Mouse (Mus musculus) limb, embryonic 15.5 days (tissue): Measurements from ENCODE around the gene Tbxa2r. TPM values are rescaled to one million over a fixed set of nuclear protein-coding genes. Genes with fewer than 3 reads are reported as not detected.

ENCODE experiments used
- ATAC-seq: fragments of 200-750 bp; cut with Nextera tagmentation; 2 replicates; pipeline ENCODE4 v1.8.0; 2017; ENCODE audit warnings: low read depth, moderate TSS enrichment; ENCODE audit not compliant: insufficient number of reproducible peaks, low FRiP score, low TSS enrichment
- H3K27ac ChIP-seq: fragments of 300-500 bp; sonication (generic); 2 replicates; pipeline ENCODE4 v1.5.1; 2015; ENCODE audit warnings: moderate library complexity, mild to moderate bottlenecking, inconsistent platforms
- H3K27me3 ChIP-seq: fragments of 300-500 bp; sonication (generic); 2 replicates; pipeline ENCODE4 v1.6.1; 2015; ENCODE audit warnings: inconsistent platforms
- H3K36me3 ChIP-seq: fragments of 300-500 bp; sonication (generic); 2 replicates; pipeline ENCODE4 v1.6.1; 2015; ENCODE audit warnings: inconsistent platforms
- H3K4me1 ChIP-seq: fragments of 300-500 bp; sonication (generic); 2 replicates; pipeline ENCODE4 v1.6.1; 2015; ENCODE audit warnings: inconsistent platforms
- H3K4me2 ChIP-seq: fragments of 300-500 bp; sonication (generic); 2 replicates; pipeline ENCODE4 v1.6.1; 2015; ENCODE audit warnings: mild to moderate bottlenecking, inconsistent platforms
- H3K4me3 ChIP-seq: fragments of 300-500 bp; sonication (generic); 2 replicates; pipeline ENCODE4 v1.5.1; 2015; ENCODE audit warnings: mild to moderate bottlenecking, inconsistent platforms
- H3K9ac ChIP-seq: fragments of 300-500 bp; sonication (generic); 2 replicates; pipeline ENCODE4 v1.6.1; 2015; ENCODE audit warnings: inconsistent platforms
- H3K9me3 ChIP-seq: fragments of 300-500 bp; sonication (generic); 2 replicates; pipeline ENCODE4 v1.6.1; 2016; ENCODE audit warnings: inconsistent platforms
- WGBS: fragments of 180-500 bp; shearing (Covaris S2); methylation state at CpG from one replicate; pipeline ENCODE4 v1.1.7; 2015; 5-methylcytosine and 5-hydroxymethylcytosine counted together
- polyA plus RNA-seq: library from polyadenylated mRNA; unstranded; fragments of >200 nt; fragmentation: Nextera tagmentation; extraction: Ambion mirVana; gene quantifications from 2 replicates; pipeline ENCODE4 v1.2.1, GENCODE M21; 2015

The Tbxa2r gene
- polyA plus RNA-seq, 1 experiment from 2014 or later: 11.9 TPM

DNA sequence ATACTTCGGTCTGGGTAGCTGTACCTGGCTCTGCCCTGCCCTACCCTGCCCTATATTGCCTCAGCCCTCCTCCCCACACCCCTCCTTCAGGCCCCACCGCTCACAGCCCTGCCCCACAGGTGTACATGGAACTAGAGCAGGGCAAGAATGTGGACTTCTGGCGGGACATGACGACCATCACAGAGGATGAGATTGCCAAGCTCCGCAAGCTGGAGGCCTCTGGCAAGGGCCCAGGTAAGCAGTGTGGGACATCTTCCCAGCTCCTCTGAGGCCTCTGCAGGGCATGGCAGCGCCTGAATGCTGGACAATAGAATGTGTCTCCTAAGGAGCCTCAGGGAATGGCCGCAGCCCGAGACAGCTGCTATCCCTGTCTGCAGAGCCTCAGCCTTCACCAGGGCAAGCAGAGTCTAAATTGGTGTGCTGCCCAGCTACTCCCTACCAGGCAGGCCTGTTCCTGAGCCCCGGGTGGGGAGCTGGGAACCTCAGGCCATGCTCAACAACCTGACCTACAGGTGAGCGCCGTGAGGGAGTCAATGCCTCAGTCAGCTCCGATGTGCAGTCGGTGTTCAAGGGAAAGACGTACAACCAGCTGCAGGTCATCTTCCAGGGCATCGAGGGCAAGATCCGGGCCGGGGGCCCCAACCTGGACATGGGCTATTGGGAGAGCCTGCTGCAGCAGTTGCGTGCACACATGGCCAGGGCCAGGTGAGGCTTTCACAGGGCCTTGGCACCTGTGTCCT is 4.6 kb upstream of the Tbxa2r start:
- Histone ChIP-seq H3K4me2 (no peak overlapping the region), H3K4me3 (no peak overlapping the region), H3K36me3 (peaks cover 60% of the 10 kb centered on the region), H3K27me3 (no peaks in the 10 kb centered on the region), H3K9ac (no peak overlapping the region), H3K27ac (no peak overlapping the region), H3K4me1 (peaks cover 39% of the 10 kb centered on the region), H3K9me3 (no peaks in the 10 kb centered on the region)
- no peak for ATAC-seq
- WGBS: 93% methylated on average over 18 of the region's 18 CpGs

DNA sequence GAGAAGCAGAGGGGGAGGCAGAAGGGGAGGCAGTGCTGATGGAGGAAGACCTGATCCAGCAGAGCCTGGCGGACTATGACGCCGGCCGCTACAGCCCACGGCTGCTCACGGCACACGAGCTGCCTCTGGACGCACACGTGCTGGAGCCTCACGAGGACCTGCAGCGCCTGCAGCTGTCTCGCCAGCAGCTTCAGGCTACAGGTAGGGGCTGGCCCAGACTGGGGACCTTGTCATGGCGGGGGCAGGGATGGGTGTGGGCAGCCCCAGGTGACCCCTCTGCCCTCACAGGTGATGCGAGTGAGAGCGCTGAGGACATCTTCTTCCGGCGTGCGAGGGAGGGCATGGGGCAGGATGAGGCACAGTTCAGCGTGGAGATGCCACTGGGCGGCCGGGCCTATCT is 3.4 kb upstream of the Tbxa2r start:
- Histone ChIP-seq H3K36me3 (peaks cover 60% of the 10 kb centered on the region), H3K27me3 (no peaks in the 10 kb centered on the region), H3K4me1 (peaks cover 40% of the 10 kb centered on the region), H3K9me3 (no peaks in the 10 kb centered on the region), H3K9ac (no peak overlapping the region), H3K27ac (no peak overlapping the region), H3K4me3 (no peak overlapping the region), H3K4me2 (no peak overlapping the region)
- 94% methylated on average over 21 of the region's 21 CpGs for WGBS
- ATAC-seq: no peak

DNA sequence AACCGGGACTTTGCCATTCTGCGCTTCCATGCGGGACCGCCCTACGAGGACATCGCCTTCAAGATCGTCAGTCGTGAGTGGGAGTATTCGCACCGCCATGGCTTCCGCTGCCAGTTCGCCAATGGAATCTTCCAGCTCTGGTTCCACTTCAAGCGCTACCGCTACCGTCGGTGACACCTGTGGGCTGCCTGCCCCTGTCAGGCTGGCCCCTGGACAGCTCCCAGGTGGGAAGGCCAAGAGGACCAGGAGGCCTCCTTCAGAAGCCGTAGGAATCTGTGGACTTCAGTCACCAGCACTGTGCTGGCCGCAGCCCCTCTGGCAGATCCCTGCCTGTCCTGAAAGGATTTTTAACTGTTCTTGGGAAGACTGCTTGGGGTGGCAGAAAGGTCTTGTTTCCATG is 2.8 kb upstream of the Tbxa2r start:
- no peak overlapping the region for H3K4me2 ChIP-seq
- H3K27ac ChIP-seq: no peak overlapping the region
- H3K9ac ChIP-seq: no peak overlapping the region
- WGBS: 93% methylated on average over 18 of the region's 18 CpGs
- no peaks in the 10 kb centered on the region for H3K9me3 ChIP-seq
- no peak overlapping the region for H3K4me3 ChIP-seq
- peaks cover 60% of the 10 kb centered on the region for H3K36me3 ChIP-seq
- ATAC-seq: no peak
- peaks cover 46% of the 10 kb centered on the region for H3K4me1 ChIP-seq
- no peaks in the 10 kb centered on the region for H3K27me3 ChIP-seq

DNA sequence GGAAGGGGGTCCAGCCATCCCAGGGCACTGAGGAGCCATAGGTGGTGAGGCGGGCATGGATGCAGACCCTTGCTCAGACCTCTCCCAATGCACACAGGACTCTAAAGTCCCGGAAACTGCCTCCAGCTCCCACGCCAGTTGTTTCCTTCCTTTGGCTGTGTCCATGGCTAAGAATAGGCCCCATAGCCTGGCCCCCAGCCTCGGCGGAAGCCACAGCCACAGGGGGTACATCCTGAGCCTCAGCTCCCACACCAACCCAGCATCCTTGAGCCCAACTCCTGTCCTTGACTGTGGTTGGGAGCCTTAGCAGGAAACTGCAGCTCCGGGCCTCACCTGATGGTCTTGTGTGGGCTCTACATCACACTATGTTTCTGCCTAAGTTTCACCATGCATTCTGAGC is 1.7 kb upstream of the Tbxa2r start:
- Histone ChIP-seq H3K27me3 (no peaks in the 10 kb centered on the region), H3K27ac (no peak overlapping the region), H3K4me1 (peaks cover 48% of the 10 kb centered on the region), H3K36me3 (peaks cover 60% of the 10 kb centered on the region), H3K9ac (no peak overlapping the region), H3K4me3 (no peak overlapping the region), H3K4me2 (no peak overlapping the region), H3K9me3 (no peaks in the 10 kb centered on the region)
- ATAC-seq: no peak
- 71% methylated on average over 6 of the region's 6 CpGs for WGBS

DNA sequence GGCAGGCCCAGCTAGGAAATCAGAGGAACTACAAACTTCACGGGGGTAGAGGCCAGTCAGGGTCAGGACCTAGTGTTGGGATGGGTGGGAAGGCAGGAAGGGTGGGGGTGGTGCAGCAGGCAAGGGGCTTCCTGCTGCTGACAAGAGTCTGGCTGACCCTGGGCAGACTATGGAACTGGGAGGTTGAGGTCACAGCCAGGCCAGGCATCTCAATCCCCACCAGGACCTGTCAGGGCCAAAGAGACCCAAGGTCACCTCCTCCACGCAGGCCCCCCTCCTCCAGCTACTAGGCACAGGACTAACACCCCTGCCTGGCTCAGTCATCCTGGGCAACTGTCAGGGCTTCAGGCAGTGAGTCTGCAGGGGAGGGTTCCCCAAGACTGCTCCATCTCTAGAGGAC is 572 bp upstream of the Tbxa2r start:
- peaks cover 9% of the 10 kb centered on the region for H3K27me3 ChIP-seq
- peaks cover 51% of the 10 kb centered on the region for H3K36me3 ChIP-seq
- no peak overlapping the region for H3K9ac ChIP-seq
- H3K4me1 ChIP-seq: peaks cover 46% of the 10 kb centered on the region
- 27% methylated on average over 2 of the region's 2 CpGs for WGBS
- H3K4me3 ChIP-seq: no peak overlapping the region
- no peak overlapping the region for H3K4me2 ChIP-seq
- no peak for ATAC-seq
- no peaks in the 10 kb centered on the region for H3K9me3 ChIP-seq
- peak overlapping the region; percentile 91 for H3K27ac ChIP-seq

DNA sequence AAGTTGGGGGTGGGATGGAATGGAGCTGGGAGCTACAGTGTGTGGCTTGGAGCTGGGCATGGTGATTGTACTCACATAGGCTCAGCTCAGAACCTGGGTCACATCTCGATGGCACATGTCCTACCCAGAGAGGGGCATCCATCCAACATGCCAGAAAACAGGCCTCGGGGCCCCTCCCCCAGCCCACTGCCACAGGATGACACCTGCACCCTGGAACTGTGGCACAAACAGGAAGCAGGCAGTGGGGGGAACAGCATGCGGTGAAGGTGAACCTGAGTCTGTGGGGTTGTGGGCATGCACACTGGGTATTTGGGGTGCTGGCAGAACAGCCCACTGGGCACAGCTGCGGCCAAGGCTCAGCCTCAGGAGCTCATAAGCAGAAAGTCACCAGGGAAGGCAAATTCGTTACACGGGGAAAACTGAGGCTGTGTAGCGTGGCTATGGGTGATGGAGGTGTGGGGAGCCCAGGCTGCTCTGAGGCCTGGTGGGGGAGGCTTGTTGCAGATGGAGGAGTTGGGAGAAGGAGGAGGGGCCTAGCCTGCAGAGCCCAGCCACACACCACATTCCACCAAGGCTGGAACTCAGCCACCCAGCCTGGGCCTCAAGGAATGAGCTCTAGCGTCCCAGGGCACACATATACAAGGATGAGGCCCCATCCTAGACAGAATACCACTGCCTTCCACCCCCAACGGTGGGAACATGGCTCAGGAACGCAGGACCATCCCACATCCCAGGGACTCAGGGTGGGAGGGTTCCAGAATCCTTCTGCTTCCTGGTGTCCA is 854 bp downstream of the Tbxa2r start:
- Histone ChIP-seq H3K9ac (0 out of 2 replicates have a peak overlapping the region, but pooled peaks have one; percentile 7), H3K4me3 (peak overlapping the region; percentile 5; the same call in 1 of the 2 replicates), H3K36me3 (peaks cover 36% of the 10 kb centered on the region), H3K27ac (peak overlapping the region; percentile 91), H3K27me3 (peaks cover 14% of the 10 kb centered on the region), H3K9me3 (no peaks in the 10 kb centered on the region), H3K4me2 (peak overlapping the region; percentile 29), H3K4me1 (peaks cover 48% of the 10 kb centered on the region)
- ATAC-seq: peak; percentile 63
- 45% methylated on average over 10 of the region's 10 CpGs for WGBS

DNA sequence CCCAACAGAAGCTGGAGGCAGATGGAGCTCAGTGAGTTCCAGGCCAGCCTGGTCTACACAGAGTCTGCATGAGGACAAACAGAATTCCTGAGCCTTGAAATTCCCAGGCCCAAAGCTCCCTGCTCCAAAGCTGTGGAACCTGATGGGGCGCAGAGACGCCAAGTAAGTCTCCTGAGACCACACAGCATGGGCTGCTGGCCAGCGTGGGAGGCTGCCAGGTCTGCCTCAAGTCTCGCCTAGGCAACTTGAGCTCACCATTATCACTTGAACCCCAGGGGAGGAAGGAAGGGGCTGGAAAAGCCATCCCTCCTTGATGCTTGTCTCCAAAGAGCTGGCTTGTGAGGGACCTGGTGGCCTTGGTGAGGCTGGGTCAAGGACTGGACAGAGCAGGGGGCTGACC is 1.5 kb downstream of the Tbxa2r start:
- 43% methylated on average over 4 of the region's 4 CpGs for WGBS
- peak overlapping the region; percentile 5; the same call in 1 of the 2 replicates for H3K4me3 ChIP-seq
- no peaks in the 10 kb centered on the region for H3K9me3 ChIP-seq
- H3K4me1 ChIP-seq: peaks cover 54% of the 10 kb centered on the region
- ATAC-seq: no peak
- peaks cover 30% of the 10 kb centered on the region for H3K36me3 ChIP-seq
- peak overlapping the region; percentile 91 for H3K27ac ChIP-seq
- peaks cover 20% of the 10 kb centered on the region for H3K27me3 ChIP-seq
- 0 out of 2 replicates have a peak overlapping the region, but pooled peaks have one; percentile 7 for H3K9ac ChIP-seq
- peak overlapping the region; percentile 27 for H3K4me2 ChIP-seq

DNA sequence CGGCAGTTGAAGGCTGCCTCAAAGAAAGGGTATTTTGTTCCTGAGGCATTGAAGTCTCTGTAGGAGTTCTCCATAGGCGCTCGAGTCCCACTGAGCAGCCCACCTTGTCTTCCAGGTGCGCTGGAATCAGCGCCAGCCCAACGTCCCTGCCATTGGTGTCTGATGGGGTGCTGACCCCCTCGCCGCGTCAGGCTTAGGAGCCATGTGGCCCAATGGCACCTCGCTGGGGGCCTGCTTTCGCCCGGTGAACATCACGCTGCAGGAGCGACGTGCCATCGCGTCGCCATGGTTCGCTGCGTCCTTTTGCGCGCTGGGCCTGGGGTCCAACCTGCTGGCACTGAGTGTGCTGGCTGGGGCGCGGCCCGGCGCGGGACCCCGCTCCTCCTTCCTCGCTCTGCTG is 3.7 kb downstream of the Tbxa2r start:
- WGBS: 22% methylated on average over 29 of the region's 29 CpGs
- Histone ChIP-seq H3K4me1 (peaks cover 69% of the 10 kb centered on the region), H3K9ac (no peak overlapping the region), H3K27ac (no peak overlapping the region), H3K4me2 (no peak overlapping the region), H3K4me3 (no peak overlapping the region), H3K9me3 (no peaks in the 10 kb centered on the region), H3K36me3 (peaks cover 7% of the 10 kb centered on the region; the same call in 1 of the 2 replicates), H3K27me3 (peaks cover 21% of the 10 kb centered on the region)
- ATAC-seq: no peak

DNA sequence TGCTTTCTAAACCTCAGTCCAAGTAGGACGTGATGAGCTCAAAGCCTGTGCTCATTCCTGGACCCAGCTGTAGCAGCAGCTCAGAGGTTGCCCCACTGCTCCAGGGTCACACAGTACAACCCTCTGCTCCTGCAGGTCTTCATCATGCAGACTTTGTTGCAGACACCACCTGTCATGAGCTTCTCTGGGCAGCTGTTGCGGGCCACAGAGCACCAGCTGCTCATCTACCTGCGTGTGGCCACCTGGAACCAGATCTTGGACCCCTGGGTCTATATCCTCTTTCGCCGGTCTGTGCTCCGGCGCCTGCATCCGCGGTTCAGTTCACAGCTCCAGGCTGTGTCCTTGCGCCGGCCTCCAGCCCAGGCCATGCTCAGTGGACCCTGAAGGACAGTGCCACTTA is 5.8 kb downstream of the Tbxa2r start:
- Histone ChIP-seq H3K9ac (no peak overlapping the region), H3K4me3 (no peak overlapping the region), H3K36me3 (no peaks in the 10 kb centered on the region), H3K9me3 (no peaks in the 10 kb centered on the region), H3K27ac (peak overlapping the region; percentile 92; the same call in 1 of the 2 replicates), H3K4me1 (peaks cover 54% of the 10 kb centered on the region), H3K27me3 (peaks cover 31% of the 10 kb centered on the region), H3K4me2 (no peak overlapping the region)
- ATAC-seq: no peak
- 76% methylated on average over 11 of the region's 11 CpGs for WGBS

DNA sequence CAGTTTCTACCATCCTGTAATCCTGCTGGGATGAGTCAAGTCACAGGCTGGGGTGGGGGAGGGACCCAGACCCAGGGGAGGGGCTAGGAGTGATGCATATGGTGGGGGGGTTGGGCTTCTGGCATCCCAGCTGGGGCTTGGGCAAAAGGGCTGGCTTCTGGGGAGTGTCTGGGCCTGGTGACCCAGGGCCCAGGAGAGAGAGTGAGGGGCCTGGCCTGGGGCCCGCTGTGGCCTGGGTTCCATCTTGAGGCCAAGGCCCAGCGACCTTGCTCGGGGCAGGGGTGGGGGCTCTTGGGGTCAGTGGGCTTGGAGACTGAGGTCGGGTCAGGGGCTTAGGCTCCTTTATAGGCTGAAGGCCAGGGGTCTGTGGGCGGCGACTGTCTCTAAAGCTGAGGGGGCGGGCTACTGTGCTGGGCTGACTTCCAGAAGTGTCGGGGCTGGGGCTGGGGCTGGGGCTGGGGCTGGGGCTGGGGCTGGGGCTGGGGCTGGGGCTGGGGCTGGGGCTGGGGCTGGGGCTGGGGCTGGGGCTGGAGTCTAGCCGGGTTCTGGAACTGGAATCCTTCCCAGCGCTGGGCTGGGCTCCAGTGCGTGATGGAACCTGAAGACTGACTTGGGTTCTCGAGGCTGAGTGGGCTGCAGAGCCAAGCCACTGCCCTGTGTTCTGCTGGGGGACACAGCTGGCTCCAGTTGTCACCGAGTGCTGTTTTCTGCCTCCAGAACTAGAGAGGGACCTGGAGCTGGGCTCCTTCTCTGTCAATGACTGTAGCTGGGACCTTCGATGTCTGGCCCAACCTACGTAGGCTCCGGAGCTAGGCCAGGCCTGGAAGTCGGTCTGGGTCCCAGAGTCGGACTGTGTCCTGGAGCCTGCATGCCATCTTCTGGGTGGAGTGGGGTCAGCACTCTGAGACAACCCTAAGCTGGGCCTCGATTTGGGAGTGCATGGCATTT is 7.1 kb downstream of the Tbxa2r start:
- WGBS: 29% methylated on average over 19 of the region's 19 CpGs
- 0 out of 2 replicates have a peak overlapping the region, but pooled peaks have one; percentile 11 for H3K9ac ChIP-seq
- H3K27ac ChIP-seq: peak overlapping the region; percentile 92
- H3K27me3 ChIP-seq: peaks cover 35% of the 10 kb centered on the region
- H3K4me1 ChIP-seq: peaks cover 40% of the 10 kb centered on the region
- no peaks in the 10 kb centered on the region for H3K9me3 ChIP-seq
- H3K36me3 ChIP-seq: no peaks in the 10 kb centered on the region
- H3K4me2 ChIP-seq: 0 out of 2 replicates have a peak overlapping the region, but pooled peaks have one; percentile 23
- H3K4me3 ChIP-seq: no peak overlapping the region
- ATAC-seq: peak; percentile 74

DNA sequence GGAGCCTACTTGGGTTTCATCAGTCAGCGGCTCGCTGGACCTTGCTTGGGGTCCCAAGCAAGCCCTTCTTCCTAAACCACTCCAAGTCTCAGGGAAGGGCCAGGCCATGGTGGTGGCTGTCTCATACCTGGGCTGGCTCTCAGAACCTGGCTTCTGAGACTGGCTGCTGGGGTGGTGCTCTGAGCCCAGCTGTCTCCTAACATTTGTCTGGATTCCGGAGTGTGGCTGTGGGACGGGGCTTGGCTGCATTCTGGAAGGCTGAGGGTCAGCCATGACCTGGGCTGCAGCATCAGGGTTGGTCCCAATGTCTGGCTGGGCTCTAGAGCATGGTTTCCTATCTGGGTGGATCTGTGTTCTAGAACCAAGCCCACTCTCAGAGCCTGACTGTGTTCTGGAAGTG is 8.0 kb downstream of the Tbxa2r start:
- Histone ChIP-seq H3K4me2 (no peak overlapping the region), H3K9ac (no peak overlapping the region)

More for the DNA sequence above, 8.0 kb downstream of the Tbxa2r start:
- peak overlapping the region; percentile 92 for H3K27ac ChIP-seq
- no peaks in the 10 kb centered on the region for H3K36me3 ChIP-seq
- H3K27me3 ChIP-seq: peaks cover 43% of the 10 kb centered on the region
- H3K4me3 ChIP-seq: no peak overlapping the region
- peaks cover 41% of the 10 kb centered on the region for H3K4me1 ChIP-seq
- H3K9me3 ChIP-seq: no peaks in the 10 kb centered on the region
- ATAC-seq: no peak
- 85% methylated on average over 4 of the region's 4 CpGs for WGBS
